In the genomic region with DNA sequence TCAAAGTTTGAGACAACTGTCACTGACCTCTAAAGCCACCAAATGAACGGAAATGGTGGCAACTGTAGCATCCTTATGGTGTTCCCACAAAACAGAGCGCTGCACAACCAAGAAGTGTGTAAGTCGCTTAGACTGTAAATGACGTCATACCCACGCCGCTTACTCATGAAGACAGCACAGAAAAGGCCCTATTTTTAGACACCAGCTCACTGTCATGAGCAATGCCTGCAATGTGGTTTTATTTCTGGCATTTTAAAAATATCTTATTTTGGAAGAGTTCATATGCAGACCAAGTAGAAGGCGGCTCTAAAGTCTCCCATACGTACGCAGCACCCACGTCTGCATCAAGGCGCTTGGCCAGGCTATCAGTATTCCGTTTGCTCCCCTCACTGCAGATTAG, we compare ENCODE assay signal across 18 mouse cellular contexts.
DNase-seq lines count a peak whose midpoint lies in the region; TF ChIP-seq lines count a peak whose summit lies in the region.
"Had no signal": no experiment of that assay in that cellular context is flagged by ENCODE, and none has a peak within 500 bp of the region (broad histone marks: within the 10 kb centered on the region; RNA-seq: fewer than 3 reads in every experiment).

No protein-coding gene starts in this region.

- intact Hi-C loops in heart, postnatal 36 days (cut with DNase I), result no loop called here

- 94% methylated on average over 12 of the region's 12 CpGs for WGBS in cerebellum, adult 2 months

- no peaks in the 10 kb centered on the region for H3K27me3 ChIP-seq in cerebellum, adult 2 months (ENCODE audit: control insufficient read depth, insufficient read depth, low read length)
- H3K27me3 ChIP-seq: embryonic facial prominence, embryonic 13.5 days; liver, embryonic 13.5 days; megakaryocyte, embryonic 14.5 days; neural tube, embryonic 13.5 days had no signal

- no peak overlapping the region for H3K4me3 ChIP-seq in cerebellum, adult 2 months (replicated peaks; ENCODE audit: insufficient read depth, low read depth, low read length)
- H3K4me3 ChIP-seq: embryonic facial prominence, embryonic 13.5 days; limb, embryonic 10.5 days; liver, embryonic 13.5 days; megakaryocyte, embryonic 14.5 days; neural tube, embryonic 13.5 days had no signal

- DNase-seq in heart, adult 11 months, result peak; percentile 79
- no peak for DNase-seq in heart, postnatal 36 days
- DNase-seq in layer of hippocampus, adult 9-11 months, result peak; percentile 46
- no peak for DNase-seq in layer of hippocampus, postnatal 10 days (ENCODE audit: low spot score in 2 of 2)
- DNase-seq in left cerebral cortex, adult 18-20 months (ENCODE audit: low spot score in 2 of 2), result peak; percentile 23 to 28
- peak; percentile 82 for DNase-seq in telencephalon, adult 2 months (ENCODE audit: low read depth, low spot score)
- DNase-seq in cerebellum, adult 2 months, result no peak
- DNase-seq: adrenal gland, adult 2 months; cerebellum, adult 18-20 months; heart, postnatal 4 days; kidney, adult 8-10 months; kidney, postnatal 4 days; liver, embryonic 13.5 days; thymus, postnatal 4 days had no signal

- H3K4me1 ChIP-seq in cerebellum, adult 2 months (ENCODE audit: control insufficient read depth, insufficient read depth, low read length), result no peaks in the 10 kb centered on the region
- H3K4me1 ChIP-seq: embryonic facial prominence, embryonic 13.5 days; limb, embryonic 10.5 days; liver, embryonic 13.5 days; neural tube, embryonic 13.5 days had no signal

- no peak for TF ChIP-seq POLR2A in cerebellum, adult 2 months (IDR thresholded peaks at IDR 0.05; ENCODE audit: borderline replicate concordance, insufficient read depth, low read length)

- H3K27ac ChIP-seq in cerebellum, adult 2 months (ENCODE audit: insufficient read depth, low read length), result no peak overlapping the region
- H3K27ac ChIP-seq: embryonic facial prominence, embryonic 13.5 days; limb, embryonic 10.5 days; liver, embryonic 13.5 days; neural tube, embryonic 13.5 days had no signal

- no peak for TF ChIP-seq CTCF in cerebellum, adult 2 months (IDR thresholded peaks at IDR 0.05; ENCODE audit: borderline replicate concordance, insufficient read depth, low read depth, low read length)

Comparison
In these comparisons a context has a peak if more than half of its experiments do, and no peak if none do; other contexts are left out.
1. DNase-seq: peak in heart, adult 11 months (single experiment), layer of hippocampus, adult 9-11 months (single experiment), left cerebral cortex, adult 18-20 months (2 of 2) and telencephalon, adult 2 months (single experiment); none in heart, postnatal 36 days (0 of 2), layer of hippocampus, postnatal 10 days (0 of 2) and cerebellum, adult 2 months (0 of 2).